Mouse (Mus musculus): ENCODE results near the gene Tle3.

GRCm38 (mm10) chr9:61366108-61366507 is 6.1 kb upstream of the Tle3 start:
- TF ChIP-seq CTCF (IDR thresholded peaks at IDR 0.05; ENCODE audit: low read depth, low read length) (no peak), GATA1 (IDR thresholded peaks at IDR 0.05; ENCODE audit: borderline replicate concordance, low read length) (no peak), TAL1 (conservative IDR thresholded peaks at IDR 0.05; ENCODE audit: low read depth, low read length) (no peak), GATA2 (IDR thresholded peaks at IDR 0.05; ENCODE audit: borderline replicate concordance, low read depth, low read length) (no peak)

All from G1E (cell line).